Mouse (Mus musculus) embryonic stem cell, embryonic (primary cell): ENCODE data around the gene Mak.

ENCODE experiments used
- CTCF ChIA-PET, 4 experiments: fragments of 300-600 bp in 2 of 4; fragments of 350-600 bp in 2 of 4; sonication (Branson Sonifier 250); formaldehyde crosslinking; loops; one replicate each; lab custom pipeline; 2022; ENCODE audit warnings: inconsistent platforms in 2 of 4; lab: Charles Lee
- POLR2A ChIA-PET, 4 experiments: fragments of 300-600 bp in 2 of 4; fragments of 350-600 bp in 2 of 4; sonication (Branson Sonifier 250); formaldehyde crosslinking; loops; one replicate each; lab custom pipeline; 2022; ENCODE audit warnings: antibody characterized with exemption in 4 of 4, inconsistent platforms in 1 of 4; lab: Charles Lee

Mak gene

DNA sequence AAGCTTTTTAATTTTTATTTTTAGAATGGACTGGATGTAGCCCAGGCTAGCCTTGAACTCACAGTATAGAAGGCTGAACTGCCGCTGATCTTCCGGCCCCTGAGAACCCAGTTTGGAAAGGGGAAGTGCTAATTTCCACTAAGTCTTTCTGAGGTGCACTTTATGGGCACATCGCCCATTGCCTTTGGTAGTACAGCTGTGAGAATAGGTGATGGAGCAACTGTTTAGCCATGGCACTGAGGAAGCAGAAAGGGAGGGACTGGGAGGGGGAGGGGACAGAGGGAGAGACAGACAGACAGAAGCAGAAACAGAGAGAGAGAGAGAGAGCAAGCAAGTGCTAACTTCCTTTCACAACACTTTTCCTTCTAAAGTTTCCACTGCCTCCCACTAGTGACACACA lies 5.0 kb upstream of the Mak start:
- POLR2A ChIA-PET = interaction anchor here in 2 of 4 experiments (0.6 to 1.5 kb wide), 7 partner anchors 11 to 238 kb away, joined by 3 to 4 read pairs (median 3); partner anchors contain the start of gene Smim13 (in 1 of the 2)
- CTCF ChIA-PET = interaction anchor here (0.6 to 1.5 kb wide), 16 partner anchors 29 to 228 kb away, joined by 3 to 7 read pairs (median 4); partner anchors contain the start of genes Smim13 (in 1 of the 4) and Sycp2l (in 1 of the 4)

DNA sequence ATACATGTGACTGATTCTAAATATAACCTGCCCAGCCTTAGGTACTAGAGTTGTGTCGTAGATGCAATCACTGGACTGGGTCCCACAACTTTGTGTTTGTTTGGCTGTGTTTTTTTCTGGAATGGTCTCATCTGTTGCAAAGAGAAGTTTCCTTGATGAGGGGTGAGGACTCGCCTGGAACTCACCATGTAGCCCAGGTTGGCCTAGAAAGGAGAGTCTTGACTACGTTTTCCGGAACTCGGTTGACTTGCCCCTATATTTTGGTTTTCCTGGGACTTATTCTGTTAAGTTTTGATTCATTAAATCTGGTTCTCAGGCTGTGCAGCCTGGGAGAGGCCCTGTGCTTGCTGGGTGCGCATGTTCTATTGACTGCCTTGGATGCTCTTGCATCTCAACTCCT lies 1.2 kb upstream of the Mak start:
- CTCF ChIA-PET = interaction anchor here in 1 of 4 experiments (1.5 kb wide), 1 partner anchor 169 kb away, joined by 4 read pairs; the partner anchor contains the start of gene Smim13
- POLR2A ChIA-PET = no interaction called here

GRCm38 (mm10) chr13:41079859-41080258 lies 353 bp upstream of the Mak start:
- ChIA-PET CTCF (interaction anchor here in 3 of 4 experiments (0.6 to 2.0 kb wide), 4 partner anchors 18 to 236 kb away, joined by 3 to 10 read pairs (median 6); partner anchors contain the start of gene Elovl2 (in 1 of the 3)), POLR2A (interaction anchor here in 2 of 4 experiments (0.7 to 2.8 kb wide), 11 partner anchors 11 to 323 kb away, joined by 3 to 12 read pairs (median 3); partner anchors contain the start of genes Pak1ip1 (in 1 of the 2), Smim13 (in 1 of the 2) and Sycp2l (in 1 of the 2))

GRCm38 (mm10) chr13:41078690-41079420 lies 651 bp downstream of the Mak start:
- CTCF ChIA-PET = interaction anchor here (0.6 to 2.0 kb wide), 6 partner anchors 35 to 235 kb away, joined by 3 to 10 read pairs (median 5); partner anchors contain the start of gene Elovl2 (in 1 of the 4)

DNA sequence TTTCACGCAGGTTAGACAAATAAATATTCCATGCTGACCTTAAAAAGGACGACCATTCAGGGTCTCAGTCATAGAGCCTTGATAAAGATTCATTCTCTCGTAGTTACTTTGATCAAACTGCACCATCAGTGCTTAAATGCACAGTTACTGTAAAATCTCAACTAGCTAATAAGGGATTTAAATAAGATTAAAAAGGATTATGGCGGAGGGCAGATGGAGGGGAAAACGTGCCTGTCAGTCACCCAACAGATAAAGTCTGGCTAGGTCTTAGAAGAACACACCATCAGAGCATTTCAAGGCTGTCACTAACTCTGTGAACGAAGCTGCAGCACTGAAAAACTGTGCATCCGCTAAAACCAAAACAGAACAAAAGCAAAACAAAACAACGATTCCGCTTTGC lies 1.6 kb downstream of the Mak start:
- CTCF ChIA-PET = interaction anchor here in 1 of 4 experiments (1.9 to 2.0 kb wide), 2 partner anchors 68 to 143 kb away, joined by 6 to 10 read pairs; partner anchors contain the start of gene Elovl2
- POLR2A ChIA-PET = interaction anchor here in 2 of 4 experiments (0.8 to 2.8 kb wide), 5 partner anchors 36 to 191 kb away, joined by 3 to 12 read pairs (median 5); partner anchors contain the start of genes Pak1ip1 (in 1 of the 2), Smim13 (in 1 of the 2) and Sycp2l (in 1 of the 2)

More at GRCm38 (mm10) chr13:41078690-41079420, 651 bp downstream of the Mak start:
- POLR2A ChIA-PET = interaction anchor here in 3 of 4 experiments (0.6 to 2.8 kb wide), 22 partner anchors 9 to 322 kb away, joined by 3 to 15 read pairs (median 3); partner anchors contain the start of genes Sycp2l (in 2 of the 3), Pak1ip1 (in 1 of the 3) and Smim13 (in 1 of the 3)

- ChIA-PET CTCF (interaction anchor here in 1 of 4 experiments (0.6 kb wide), 1 partner anchor 10 kb away, joined by 3 read pairs; no protein-coding TSS in a partner anchor), POLR2A (interaction anchor here in 2 of 4 experiments (1.0 kb wide), 2 partner anchors 11 to 230 kb away, joined by 3 read pairs; no protein-coding TSS in a partner anchor)
Measured at GRCm38 (mm10) chr13:41073819-41074218, 5.7 kb downstream of the Mak start.

DNA sequence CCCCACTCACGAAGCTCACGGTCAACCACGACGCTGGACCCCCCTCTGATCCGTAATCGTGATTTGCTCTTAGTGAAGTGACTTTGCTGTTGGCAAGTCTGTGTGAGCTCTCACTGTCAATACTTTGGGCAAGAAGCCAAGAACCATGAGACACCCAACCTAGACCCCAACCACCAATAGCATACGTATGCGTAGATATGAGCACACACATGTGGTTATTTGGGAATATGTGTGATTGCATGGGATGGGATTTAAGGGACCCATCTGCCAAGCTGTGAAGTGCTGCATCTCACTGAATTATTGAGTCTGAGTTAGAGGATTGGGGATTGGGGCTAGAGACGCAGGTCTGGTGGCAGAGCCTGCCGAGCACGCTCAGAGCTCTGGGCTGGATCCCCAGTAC lies 7.9 kb downstream of the Mak start:
- POLR2A ChIA-PET = interaction anchor here in 1 of 4 experiments (0.6 to 0.7 kb wide), 2 partner anchors 26 to 289 kb away, joined by 3 read pairs; no protein-coding TSS in a partner anchor
- CTCF ChIA-PET = no interaction called here

DNA sequence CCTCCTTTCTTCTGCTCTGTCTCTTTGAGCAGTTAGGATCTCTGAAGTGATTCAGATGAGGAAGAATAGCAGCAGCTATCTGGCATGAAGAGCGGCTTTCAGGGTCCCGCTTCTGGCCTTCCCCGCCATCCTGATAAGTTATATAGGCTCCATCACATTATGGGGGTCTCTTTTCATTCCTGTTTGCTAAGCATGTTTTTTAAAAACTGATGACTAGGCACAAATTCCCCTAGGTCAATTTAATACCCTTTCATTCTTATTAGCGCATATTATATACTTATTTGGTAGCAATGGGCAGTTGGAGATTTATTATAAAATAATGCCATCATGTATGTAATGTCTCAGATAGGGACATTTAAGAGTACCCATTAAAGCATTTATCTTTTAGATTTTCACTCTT lies 11.9 kb downstream of the Mak start:
- CTCF ChIA-PET = interaction anchor here in 1 of 4 experiments (1.4 kb wide), 1 partner anchor 171 kb away, joined by 3 read pairs; no protein-coding TSS in a partner anchor
- POLR2A ChIA-PET = interaction anchor here in 1 of 4 experiments (1.2 to 1.7 kb wide), 2 partner anchors 48 to 120 kb away, joined by 3 to 4 read pairs; no protein-coding TSS in a partner anchor

GRCm38 (mm10) chr13:41051965-41052364 lies 27.5 kb downstream of the Mak start:
- CTCF ChIA-PET = interaction anchor here in 1 of 4 experiments (0.6 kb wide), 1 partner anchor 146 kb away, joined by 3 read pairs; no protein-coding TSS in a partner anchor
- POLR2A ChIA-PET = interaction anchor here in 2 of 4 experiments (0.6 to 1.1 kb wide), 4 partner anchors 13 to 526 kb away, joined by 3 to 5 read pairs (median 3); partner anchors contain the start of gene Pak1ip1 (in 1 of the 2)

- ChIA-PET CTCF (interaction anchor here in 2 of 4 experiments (0.6 to 1.0 kb wide), 3 partner anchors 27 to 1386 kb away, joined by 3 to 4 read pairs (median 3); no protein-coding TSS in a partner anchor), POLR2A (interaction anchor here in 1 of 4 experiments (0.6 kb wide), 1 partner anchor 51 kb away, joined by 3 read pairs; no protein-coding TSS in a partner anchor)
Measured at GRCm38 (mm10) chr13:41047280-41047679, 32.2 kb downstream of the Mak start.

DNA sequence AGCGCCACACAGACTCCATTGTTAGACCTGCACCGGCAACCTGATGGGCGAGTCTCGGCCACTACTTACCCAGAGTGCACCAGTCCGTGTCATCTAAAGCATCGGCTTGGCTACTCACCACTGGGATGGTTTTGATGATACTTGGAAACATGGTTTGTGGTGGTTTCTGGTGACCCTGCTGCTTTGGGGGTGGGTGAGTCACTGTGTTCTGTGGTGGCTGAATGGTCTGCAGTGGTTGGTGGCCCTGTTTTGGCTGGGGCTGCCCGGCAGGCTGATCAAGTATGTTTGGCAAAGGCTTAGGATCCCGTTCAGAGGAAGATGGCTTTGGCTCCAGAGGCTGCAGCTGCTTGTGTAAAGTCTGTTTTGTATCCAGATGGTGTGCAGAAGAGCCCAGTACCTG lies 33.6 kb downstream of the Mak start:
- CTCF ChIA-PET = no interaction called here
- POLR2A ChIA-PET = no interaction called here

GRCm38 (mm10) chr13:41042511-41042910 lies 37.0 kb downstream of the Mak start:
- ChIA-PET CTCF (interaction anchor here in 1 of 4 experiments (0.6 kb wide), 1 partner anchor 239 kb away, joined by 3 read pairs; no protein-coding TSS in a partner anchor), POLR2A (interaction anchor here in 2 of 4 experiments (0.6 kb wide), 2 partner anchors 60 to 298 kb away, joined by 3 read pairs; no protein-coding TSS in a partner anchor)

GRCm38 (mm10) chr13:41030098-41030497 lies 49.4 kb downstream of the Mak start:
- POLR2A ChIA-PET = interaction anchor here in 1 of 4 experiments (0.6 kb wide), 1 partner anchor 36 kb away, joined by 5 read pairs; no protein-coding TSS in a partner anchor
- CTCF ChIA-PET = no interaction called here

DNA sequence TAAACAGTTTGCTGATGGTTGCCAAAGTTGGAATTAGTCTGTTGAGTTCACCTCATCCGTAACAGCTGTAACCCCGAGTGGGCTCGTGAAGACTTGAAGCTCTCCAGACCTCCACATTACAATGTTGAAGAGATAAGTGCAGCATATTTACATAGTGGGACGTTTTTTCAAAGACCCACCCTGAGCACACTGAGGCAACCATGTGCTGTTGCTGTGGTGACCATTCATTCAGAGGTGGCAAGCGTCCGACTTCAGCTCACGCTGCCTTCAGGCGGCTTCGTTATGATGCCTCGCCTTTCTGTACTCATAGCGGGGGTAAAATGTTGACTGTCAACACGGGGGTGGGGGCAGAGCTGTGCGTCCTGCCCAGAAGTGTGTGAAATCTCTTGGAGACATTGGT lies 57.4 kb downstream of the Mak start:
- CTCF ChIA-PET = interaction anchor here in 2 of 4 experiments (0.6 to 0.7 kb wide), 2 partner anchors 281 to 363 kb away, joined by 3 read pairs; no protein-coding TSS in a partner anchor
- POLR2A ChIA-PET = interaction anchor here (0.6 to 1.8 kb wide), 10 partner anchors 11 to 257 kb away, joined by 3 to 11 read pairs (median 4); partner anchors contain the start of gene Smim13 (in 1 of the 4)

DNA sequence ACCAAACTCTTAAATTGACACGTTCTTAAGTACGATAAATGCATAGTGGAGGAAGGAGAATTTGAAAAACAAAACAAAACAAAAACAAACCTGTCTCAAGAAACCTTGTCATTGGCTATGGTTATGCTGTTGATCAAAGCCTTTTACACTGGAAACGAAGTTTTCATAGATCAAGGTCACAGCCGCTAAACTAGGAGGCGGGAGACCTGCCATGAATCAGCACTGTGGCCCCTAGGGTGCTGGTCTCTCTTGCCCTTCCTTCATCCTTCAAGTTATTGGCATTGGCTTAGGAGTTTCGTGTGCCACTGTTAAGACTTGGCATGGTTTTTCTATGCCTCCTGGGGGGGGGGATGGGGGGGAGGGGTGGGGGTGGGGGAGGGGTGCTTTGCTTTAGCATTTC lies 57.9 kb downstream of the Mak start:
- ChIA-PET CTCF (no interaction called here), POLR2A (interaction anchor here in 2 of 4 experiments (0.6 to 1.0 kb wide), 3 partner anchors 71 to 192 kb away, joined by 3 to 10 read pairs (median 8); no protein-coding TSS in a partner anchor)

DNA sequence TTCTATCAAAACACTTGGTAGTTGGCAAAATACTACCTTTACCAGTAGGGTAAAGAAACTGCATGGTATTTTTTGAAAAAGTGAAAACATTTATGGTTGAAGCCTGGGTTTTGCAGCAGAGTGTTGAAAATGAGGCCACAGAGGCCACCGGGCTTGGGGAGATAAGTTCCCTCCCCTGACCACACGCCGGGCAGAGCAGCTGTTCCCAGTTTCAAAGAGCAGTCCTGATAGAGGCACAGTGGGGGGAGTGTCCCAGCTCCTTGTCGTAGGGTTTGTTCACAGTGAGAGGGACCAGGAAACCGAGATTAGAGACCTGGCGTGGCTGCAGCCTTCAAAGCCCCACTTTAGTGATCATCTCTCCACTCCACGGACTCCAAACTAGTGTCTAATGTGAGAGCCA lies 59.0 kb downstream of the Mak start:
- CTCF ChIA-PET = no interaction called here
- POLR2A ChIA-PET = interaction anchor here in 2 of 4 experiments (0.5 to 1.0 kb wide), 2 partner anchors 26 to 103 kb away, joined by 3 read pairs; no protein-coding TSS in a partner anchor

GRCm38 (mm10) chr13:41018756-41019591 lies 60.5 kb downstream of the Mak start:
- CTCF ChIA-PET = interaction anchor here in 1 of 4 experiments (0.5 to 0.6 kb wide), 2 partner anchors 66 to 105 kb away, joined by 5 to 6 read pairs; no protein-coding TSS in a partner anchor
- POLR2A ChIA-PET = interaction anchor here in 1 of 4 experiments (0.8 to 1.2 kb wide), 4 partner anchors 11 to 164 kb away, joined by 3 read pairs; no protein-coding TSS in a partner anchor
